Mouse (Mus musculus): Measurements from ENCODE around the gene Phlda3. TPM values are rescaled to one million over a fixed set of nuclear protein-coding genes. Genes with fewer than 3 reads are reported as not detected.

Phlda3 gene
- total RNA-seq (2023) = not detected

GRCm38 (mm10) chr1:135765645-135766591 is at the start of gene Phlda3:
Gene Phlda3, plus strand, starts transcription at chr1:135766119.

GRCm38 (mm10) chr1:135719983-135720382 is 45.9 kb upstream of the Phlda3 start, which contains the start of gene Csrp1:
Gene Csrp1, plus strand, starts transcription at chr1:135720061.

GRCm38 (mm10) chr1:135778780-135779535 is 13.0 kb downstream of the Phlda3 start, which contains the start of gene Tnni1:
Gene Tnni1, plus strand, starts transcription at chr1:135779434.

GRCm38 (mm10) chr1:135818481-135819086 is 52.7 kb downstream of the Phlda3 start, which contains the start of gene Lad1:
Gene Lad1, plus strand, starts transcription at chr1:135818598.

Other genes with a start within 250 kb of the Phlda3 start
- 1 to 10 TPM in 1 of 2 experiments, under 1 TPM in 1; 0.03 to 1.0 TPM for gene Nav1, start 158.8 kb upstream of the Phlda3 start, total RNA-seq (2023)
- 10 to 100 TPM; 27.0 to 28.2 TPM for gene Csrp1, start 46.1 kb upstream of the Phlda3 start, total RNA-seq (2023)
- not detected for gene Tnni1, start 13.3 kb downstream of the Phlda3 start, total RNA-seq (2023)
- gene Lad1, start 52.5 kb downstream of the Phlda3 start, total RNA-seq (2023) = not detected
- not detected for gene Tnnt2, start 70.2 kb downstream of the Phlda3 start, total RNA-seq (2023)
- not detected for gene Pkp1, start 153.1 kb downstream of the Phlda3 start, total RNA-seq (2023)
- gene Igfn1, start 240.2 kb downstream of the Phlda3 start, total RNA-seq (2023) = under 1 TPM in 1 of 2 experiments, not detected in 1; 0.15 TPM
- gene Tmem9, start 242.0 kb downstream of the Phlda3 start, total RNA-seq (2023) = 10 to 100 TPM; 11.4 to 14.3 TPM

Data from B cell, adult 67 days (primary cell).